Mouse (Mus musculus) thymus, postnatal 36 days (tissue): ENCODE results near the gene Wfikkn2.

Experiments
- DNase-seq, 2 experiments: peaks; one replicate each; pipeline ENCODE4 v3.0.0; 2022; ENCODE audit warnings: mixed read lengths in 2 of 2

Gene Wfikkn2

DNA sequence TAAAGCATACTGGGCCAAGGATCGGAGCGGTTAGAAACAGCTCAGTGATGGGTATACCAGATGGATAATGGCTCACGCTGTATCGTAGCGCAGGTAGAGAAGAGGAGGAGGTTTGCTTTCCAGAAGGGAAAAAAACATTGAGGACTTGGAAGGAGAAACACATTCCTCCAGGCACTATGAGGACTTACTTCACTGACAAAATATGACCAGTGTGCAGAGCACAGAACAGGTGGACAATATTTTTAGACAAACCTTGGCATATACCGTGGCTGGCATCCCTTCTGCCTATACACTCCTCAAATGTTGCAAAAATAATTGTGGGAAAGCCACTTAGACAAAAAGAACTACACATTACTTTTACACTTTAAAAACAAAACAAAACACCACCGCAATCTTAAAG lies 24.5 kb downstream of the Wfikkn2 start:
- DNase-seq, result no peak

DNA sequence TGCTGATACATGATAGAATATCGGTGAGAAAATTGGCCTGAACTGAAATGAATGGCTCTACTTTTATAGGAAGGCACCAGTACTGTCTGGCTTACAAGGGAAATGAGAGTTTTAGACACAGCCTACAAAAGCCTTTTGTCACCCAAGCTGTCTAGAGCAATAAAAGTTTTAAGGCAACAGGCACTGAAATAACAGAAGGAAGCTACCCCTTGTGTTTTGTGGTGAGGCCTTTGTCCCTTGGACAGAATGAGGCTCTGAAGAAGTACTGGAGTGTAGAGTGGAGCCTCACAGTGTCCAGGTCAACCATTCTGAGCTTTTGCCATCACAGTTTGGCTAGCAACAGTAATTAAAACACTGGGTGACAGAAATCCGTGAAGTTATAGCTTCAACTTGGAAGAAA lies 29.6 kb downstream of the Wfikkn2 start:
- no peak for DNase-seq

DNA sequence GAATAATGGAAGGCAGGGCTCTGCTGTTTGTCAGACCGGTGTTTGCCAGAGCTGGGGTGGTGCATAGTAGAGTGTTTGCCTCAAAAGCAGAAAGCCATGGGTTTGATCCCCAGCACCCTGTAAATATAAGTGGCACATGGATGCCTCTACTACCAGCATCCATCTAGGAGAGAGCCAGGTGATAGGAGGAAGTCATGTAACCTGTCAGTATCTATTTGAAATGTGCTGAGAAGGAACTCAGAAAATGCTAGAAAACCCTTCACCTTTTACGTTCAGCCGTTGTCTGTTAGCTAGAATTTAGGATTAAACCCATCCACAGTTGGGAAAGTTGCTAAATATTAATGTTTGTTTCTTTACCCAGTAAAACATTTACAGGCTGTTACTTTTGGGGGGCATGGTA lies 30.2 kb downstream of the Wfikkn2 start:
- no peak for DNase-seq

DNA sequence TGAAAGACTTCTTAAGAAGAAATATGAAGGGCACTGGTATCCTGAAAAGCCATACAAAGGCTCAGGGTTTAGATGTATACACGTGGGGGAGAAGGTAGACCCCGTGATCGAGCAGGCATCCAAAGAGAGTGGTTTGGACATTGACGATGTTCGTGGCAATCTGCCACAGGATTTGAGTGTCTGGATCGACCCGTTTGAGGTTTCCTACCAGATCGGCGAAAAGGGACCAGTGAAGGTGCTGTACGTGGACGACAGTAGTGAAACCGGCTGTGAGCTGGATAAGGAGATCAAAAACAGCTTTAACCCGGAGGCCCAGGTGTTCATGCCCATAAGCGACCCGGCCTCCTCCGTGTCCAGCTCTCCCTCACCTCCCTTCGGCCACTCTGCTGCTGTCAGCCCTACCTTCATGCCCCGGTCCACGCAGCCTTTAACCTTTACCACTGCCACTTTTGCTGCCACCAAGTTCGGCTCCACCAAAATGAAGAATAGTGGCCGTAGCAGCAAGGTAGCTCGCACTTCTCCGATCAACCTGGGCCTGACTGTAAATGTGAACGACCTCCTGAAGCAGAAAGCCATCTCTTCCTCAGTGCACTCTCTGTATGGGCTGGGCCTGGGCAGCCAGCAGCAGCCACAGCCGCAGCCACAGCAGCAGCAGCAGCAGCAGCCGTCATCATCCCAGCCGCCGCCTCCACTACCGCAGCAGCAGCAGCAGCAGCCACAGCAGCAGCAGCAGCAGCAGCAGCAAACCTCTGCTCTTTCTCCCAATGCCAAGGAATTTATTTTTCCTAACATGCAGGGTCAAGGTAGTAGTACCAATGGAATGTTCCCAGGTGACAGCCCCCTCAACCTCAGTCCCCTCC lies 31.8 kb downstream of the Wfikkn2 start:
- no peak for DNase-seq

DNA sequence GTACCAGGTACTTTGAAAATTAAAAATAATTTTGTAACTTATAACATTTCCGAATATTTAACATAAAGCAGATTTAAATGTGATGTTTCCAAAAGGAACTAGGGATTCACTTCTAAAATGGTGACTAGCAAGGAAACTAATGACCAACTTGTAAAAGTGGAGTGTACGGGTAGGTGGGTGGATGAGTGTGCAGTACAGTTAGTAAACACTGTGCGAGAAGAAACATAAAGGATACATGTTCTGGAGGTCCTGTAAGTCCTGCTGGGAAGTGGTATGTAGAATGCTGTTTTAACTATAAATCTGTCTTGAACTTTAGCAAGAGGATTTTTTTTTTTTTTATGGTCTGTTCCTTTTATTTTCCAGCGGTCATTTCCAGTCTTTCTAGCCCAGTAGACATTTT lies 32.8 kb downstream of the Wfikkn2 start:
- no peak for DNase-seq

DNA sequence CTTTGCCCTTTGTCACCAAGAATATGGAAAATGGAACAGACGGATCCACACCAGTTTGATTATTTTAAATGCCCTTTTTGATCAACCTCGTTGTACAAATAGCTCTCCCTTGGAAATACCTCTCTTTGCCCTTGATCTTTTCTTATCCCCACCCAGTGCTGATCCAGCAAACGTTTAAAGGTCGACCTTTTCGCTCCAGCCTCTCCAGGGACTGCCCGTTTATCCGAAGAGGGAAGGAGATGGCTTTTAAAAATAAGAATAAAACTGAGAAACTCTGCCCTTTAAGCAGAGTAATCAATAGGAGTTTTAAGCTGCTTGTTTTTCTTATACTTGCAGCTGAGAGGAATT lies 33.3 kb downstream of the Wfikkn2 start:
- DNase-seq, result no peak

DNA sequence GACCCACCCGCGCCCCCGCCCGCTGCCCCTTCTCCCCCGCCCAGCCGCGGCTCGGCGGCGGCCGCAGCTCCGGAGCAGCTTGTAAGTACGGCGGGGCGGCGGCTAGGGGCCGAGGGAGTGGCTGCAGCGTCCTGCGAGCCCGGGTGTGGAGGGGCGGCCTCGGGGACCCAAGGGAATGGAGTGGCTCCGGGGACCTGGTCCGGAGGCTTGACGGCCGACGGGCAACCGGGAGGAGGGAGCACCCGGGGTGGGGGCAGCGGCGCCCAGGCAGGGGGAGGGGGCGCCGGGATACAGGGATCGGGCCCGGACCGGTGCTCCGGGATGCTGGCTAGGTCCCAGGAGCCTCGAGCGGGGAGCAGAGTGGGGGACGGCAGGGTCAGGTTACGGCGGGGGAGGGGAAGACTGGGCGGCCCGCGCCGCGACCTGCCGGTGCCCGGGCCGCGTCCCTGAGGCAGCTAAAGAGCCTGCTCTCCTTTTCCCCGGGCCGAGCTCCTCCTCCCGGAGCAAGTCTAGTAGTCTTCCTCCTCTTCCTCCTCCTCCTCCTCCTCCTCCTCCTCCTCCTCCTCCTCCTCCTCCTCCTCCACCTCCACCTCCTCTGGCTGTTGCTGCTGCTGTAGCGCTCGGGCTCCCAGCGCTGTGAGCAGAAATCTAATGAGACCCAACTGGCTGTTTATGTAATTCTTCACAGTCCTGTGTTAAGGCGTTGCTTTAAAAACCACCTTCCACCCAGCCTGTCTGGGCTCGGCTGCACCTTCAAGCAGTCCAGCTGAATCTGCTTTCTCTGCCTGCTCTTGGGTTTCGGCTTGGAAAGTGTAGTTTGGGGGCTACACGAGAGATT lies 33.9 kb downstream of the Wfikkn2 start:
- peak in 1 of 2 experiments; percentile 80 for DNase-seq

DNA sequence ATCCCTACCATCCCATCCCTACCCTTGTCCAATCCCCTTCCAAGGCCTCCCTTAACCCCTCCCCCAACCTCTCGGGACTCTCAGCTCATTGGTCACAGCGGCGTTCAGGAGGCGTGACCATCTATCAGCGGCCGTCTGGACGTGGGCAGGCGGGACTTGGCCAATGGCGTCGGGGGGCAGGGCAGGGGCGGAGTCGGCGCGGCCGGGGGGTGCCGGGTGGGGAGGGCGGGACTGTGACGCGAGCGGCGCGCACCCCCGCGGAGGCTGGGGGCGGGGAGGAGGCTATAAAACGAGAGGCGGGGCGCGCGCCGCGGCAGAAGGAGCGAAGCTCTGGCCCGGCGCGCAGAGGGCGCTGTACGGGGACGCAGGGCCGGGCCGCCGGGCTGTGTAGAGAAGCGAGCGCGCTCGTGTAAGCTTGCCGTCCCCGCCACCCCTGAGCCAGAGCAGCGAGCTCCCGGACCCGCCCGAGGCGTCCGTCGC lies 34.6 kb downstream of the Wfikkn2 start, which contains the start of gene Tob1:
Tob1 (plus strand) TSS at position 331 of the 480 bp plus-strand sequence.
- DNase-seq, result peak; percentile 94 to 98

DNA sequence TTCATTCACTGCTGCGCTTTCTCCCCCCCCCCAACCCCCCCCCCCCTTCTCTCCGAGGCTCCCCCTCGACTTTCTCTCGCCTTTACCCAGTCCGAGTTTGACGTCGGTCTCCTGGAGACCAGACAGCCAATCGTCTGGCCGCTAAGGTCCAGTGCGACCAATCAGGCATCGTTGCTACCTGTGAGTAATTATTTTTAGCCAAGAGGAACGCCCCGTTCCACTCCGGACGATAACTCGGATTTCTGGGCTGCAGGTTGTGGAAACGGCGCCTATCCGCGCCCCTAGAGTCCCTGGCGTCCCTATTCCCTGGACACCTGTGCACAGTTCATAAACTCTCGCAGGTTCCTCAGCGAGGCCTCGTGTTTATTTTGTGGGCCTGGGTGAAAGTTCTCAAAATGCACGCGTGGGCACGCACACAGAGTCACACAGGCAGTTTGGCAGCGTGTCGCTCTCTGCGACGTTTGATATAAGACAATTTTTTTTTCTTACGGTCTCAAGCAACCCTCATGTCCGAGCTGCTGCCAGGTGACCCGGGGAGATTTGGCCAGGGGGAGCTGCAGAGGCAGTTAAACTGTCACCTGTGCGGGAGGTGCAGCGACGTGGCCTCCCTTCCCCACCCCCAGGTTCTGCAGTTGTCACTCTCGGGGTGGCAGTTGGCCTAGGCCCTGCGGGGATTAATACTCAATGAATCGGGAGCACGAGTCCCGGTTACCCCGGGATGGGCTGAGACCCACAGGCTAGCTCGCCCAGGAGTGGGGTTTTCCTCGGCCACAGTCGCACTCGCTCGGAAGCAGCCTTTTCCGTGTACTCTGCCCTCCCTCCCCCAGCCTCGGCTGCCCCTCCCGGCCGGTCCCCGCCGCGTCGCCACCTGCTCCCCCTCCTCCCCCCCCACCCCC lies 35.4 kb downstream of the Wfikkn2 start:
- peak; percentile 85 to 91 for DNase-seq

DNA sequence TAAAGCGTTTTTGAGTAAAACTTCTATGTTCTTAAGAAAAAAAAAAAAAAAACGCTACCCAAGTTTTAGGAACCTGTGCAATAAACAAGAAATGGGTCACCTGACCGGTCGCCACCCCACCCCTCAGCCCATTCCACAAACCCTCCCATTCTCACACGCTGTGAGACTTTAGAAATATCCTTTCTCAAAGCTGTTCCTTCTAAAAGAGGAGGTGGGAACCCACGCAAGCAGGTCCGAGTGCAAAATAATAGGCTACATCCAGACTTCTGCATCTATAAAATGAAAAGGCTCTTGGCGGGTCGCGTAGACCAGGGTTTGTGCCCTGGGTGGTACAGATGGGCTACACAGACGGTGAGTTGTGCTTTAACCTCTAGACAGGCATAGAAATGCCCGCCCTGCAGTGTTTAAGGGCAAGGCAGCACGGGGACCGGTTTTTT lies 36.1 kb downstream of the Wfikkn2 start:
- no peak for DNase-seq

DNA sequence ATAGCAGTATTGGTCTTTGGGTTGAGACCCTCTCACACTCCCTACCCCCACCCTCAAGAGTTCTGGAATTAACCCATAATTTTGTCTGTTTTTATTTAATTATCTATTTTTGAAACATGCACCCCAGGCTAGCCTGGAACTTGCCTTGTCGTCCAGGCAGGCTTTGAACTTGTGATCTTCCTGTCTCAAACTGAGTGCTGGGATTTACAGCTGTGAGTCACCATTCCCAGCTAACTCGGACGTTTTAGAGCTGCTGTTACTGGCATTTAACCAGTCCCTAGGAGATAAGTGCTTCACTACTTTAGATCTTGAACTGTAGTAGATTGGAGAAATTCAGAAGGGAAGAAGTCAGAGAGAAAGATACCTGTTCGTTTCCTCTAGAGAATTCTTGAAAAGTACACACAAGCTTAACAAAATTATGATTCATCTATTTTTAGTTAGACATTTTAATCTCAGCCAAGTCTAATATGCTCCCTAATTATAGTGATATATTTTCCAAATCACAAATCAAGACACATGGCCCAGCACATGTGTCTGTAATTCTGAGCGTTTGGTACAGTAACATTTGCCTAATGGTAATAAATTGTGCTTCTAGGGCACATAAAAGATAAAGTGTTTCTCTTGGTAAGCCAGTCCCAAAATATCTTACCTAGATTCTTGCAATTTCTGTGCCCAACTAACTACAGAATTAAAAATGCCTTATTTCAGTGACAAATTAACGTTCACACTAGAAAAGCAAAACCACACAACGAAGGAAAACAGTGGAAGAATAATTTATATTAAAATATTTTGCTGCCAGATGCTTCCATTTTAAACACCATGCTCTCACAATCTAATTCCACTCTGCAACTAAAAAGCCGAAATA lies 36.8 kb downstream of the Wfikkn2 start:
- no peak for DNase-seq

DNA sequence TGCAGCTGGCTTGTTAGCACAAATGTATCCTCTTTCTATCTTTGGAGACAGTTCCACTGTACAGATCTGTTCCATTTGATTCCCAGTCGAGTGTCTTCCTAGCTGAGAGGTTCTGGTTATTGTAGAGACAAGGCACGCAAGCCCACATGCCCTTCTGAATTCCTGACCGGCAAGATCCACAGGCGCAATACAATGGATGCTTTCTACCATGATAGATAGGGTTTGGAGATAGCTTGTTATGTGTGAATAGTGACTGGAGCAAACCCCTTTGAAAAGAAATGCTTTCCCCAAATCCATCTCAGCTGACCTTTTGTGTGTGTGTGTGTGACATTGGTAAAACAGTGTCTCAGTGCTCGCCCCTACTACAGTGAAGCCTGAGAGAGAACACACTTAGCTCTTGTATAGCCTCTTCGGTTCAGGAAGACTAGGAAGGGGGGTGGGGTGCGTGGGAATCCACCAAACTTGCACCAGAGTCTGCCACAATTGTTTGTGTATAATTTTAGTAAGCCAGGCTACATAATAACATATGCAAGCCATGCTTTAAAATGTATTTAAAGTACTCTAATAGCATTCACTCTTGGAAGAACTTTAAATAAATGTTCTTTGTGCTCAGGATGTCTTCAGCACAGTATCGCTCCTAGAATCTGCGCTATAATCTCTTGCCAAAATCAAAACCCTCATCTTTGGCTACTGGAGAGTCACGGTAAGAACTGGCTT lies 39.2 kb downstream of the Wfikkn2 start:
- DNase-seq, result no peak

DNA sequence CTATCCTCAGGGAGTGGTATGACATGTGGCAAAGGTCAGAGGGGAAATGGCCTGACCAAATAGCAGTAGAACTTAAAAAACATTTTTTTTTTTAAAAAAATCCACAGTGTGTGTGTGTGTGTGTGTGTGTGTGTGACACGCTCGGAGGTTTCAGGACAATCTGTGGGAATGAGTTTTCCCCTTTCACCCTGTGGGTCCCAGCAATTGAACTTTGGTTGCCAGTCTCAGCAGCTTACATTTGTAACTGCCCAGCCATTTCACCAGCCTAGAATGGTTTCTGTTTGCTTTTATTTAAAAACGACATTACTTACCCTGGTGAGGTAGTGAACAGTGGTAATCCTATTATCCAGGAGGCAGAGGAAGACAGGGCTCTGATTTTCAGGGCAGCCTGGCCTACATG lies 42.7 kb downstream of the Wfikkn2 start:
- DNase-seq, result no peak

DNA sequence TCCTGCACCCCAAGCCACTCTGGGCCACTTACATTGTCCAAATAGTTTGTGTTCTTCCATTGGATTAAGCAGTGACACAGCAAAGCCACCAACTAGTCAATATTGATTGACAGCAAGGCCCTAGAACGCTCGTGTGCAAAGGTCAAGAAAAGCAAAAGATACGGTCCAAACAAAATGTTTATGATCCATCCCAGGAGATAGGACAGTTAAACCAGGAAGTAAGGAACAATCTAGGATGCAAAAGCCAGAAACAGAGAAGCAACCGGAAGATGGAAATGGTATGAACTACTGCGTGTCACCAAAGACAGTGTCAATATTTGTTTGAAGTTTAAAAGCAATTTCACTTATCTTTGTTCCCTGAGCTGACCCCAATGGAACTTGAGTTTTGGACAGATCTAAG lies 43.7 kb downstream of the Wfikkn2 start:
- DNase-seq, result no peak

DNA sequence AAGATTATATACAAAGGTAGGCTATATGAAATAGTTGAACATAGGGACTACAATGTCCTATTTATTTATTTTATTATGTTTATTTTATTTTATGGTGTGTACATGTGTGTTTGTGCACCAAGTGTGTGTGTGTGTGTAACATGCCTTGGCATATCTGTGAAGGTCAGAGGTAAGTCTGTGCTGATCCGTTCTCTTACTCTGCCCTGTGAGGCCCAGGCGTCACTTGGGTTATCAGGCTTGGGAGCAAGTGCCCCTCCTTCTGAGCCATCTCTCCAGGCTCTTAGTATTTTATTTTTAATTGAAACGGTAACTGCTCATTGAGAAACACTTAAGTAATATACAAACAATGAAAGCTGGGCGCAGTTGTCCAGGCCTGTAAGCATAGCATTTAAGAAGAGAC lies 45.4 kb downstream of the Wfikkn2 start:
- no peak for DNase-seq

DNA sequence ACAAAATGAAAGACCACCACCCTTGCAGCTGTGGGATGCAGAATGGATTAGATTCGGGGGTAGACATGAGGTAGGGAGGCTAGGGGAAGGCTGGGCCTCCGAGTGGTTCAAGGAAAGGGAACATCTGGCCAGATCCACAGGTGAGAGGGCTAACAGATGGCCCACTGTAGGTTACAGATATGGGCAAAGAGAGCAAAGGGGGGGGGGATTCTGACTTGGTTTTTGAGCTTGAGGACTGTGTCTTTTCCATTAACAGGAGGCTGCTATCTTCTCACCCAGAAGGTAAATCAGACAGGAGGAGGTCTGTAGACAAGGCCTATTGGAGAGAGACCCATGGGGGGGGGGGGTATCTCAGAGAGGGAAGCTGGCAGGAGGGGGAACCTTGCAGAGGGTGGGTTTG lies 46.0 kb downstream of the Wfikkn2 start:
- no peak for DNase-seq

DNA sequence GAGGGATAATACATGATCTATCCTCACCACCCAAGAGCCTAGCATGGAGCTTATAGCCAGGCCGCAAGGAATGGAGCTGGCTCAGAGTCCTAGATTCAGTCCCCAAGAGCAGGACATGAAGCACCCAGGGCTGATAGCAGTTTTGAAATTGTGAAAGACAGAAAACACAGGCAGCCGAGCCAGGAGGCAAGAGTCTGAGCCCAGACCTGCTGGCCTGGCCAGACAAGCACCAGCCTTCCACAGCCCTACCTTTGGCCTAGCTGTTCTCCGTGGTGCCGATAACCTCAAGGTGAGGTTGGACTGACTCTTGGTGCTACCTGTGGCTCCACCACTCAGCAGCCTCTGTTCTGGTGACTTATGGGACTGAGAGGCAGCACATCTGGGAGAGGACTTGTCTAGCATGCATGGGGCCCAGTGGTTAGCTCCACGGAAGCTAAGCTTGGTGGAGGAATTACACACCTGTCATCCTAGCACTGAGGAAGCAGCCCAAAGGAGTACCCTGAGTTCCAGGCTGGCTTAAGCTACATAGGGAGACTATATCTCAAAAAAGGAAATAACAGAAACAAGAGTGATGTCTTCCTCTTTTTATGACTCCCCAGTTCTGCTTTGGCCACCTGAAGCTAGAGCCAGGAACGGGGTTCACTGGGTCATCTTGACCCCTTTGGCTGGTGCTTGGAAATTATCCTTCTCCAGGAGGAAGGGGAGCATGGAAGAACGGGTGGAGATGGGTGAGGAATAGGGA lies 47.2 kb downstream of the Wfikkn2 start:
- no peak for DNase-seq

DNA sequence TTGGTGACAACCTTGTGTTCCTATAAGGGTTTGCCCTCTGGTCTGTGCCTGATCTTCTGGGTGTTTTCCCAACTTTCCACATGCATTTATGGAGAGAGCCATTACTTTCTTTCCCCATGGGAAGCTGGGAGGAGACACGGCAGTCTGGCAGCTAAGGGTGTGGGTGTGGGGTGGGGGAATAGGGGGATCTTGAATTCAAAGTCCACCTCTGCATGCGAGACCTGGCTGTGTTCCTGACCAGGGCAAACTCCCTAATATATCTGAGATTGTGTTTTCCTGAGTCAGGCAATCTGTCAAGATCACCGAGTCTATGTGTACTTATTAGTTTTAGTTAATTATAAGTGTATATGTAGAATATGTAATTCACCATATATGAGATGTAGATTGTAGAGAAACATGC lies 49.5 kb downstream of the Wfikkn2 start:
- DNase-seq, result no peak

DNA sequence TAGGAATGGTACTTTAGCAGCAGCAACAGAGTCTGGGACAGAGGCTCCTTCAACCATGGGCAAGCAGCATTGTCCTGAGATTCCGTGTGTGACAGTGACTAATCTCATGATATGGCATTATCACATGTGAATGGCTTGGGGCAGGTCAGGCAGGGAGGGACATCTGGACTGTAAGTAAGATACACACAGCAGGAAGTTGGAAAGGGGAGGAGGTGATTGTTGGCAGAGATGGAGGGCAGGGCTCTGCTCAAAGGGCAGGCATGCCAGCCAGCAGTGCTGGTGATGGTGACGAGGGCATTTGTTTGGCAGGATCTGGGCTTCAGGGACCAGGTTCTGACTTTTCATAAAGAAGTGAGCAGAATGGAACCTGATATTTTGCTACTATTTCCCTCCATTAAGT lies 52.7 kb downstream of the Wfikkn2 start:
- no peak for DNase-seq

DNA sequence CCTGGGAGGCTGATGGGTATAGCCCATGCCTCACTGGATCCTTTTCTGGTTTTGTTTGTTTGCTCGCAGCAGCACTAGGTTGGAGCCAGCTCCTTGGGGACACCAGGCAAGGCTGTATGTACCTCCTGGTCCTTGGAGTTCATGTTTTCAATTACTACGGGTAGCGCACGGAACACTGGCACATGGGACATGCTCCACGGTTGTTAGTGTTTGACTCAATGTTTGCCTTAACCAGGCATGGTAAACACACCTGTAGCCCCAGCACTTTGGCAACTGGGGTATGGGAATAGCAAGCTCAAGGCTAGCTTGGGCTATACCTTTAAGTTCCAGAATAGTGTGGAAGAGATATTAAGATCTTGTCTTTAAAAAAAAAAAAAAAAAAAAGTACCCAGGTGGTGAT lies 55.1 kb downstream of the Wfikkn2 start:
- no peak for DNase-seq
